Mouse (Mus musculus) embryo, embryonic 11.5 days (tissue): ENCODE results near the gene Adgrv1.

Experiments
- DNase-seq: peaks from one replicate; pipeline ENCODE4 v3.0.0-alpha.2; 2012; ENCODE audit warnings: low read depth, low spot score

Adgrv1 gene

DNA sequence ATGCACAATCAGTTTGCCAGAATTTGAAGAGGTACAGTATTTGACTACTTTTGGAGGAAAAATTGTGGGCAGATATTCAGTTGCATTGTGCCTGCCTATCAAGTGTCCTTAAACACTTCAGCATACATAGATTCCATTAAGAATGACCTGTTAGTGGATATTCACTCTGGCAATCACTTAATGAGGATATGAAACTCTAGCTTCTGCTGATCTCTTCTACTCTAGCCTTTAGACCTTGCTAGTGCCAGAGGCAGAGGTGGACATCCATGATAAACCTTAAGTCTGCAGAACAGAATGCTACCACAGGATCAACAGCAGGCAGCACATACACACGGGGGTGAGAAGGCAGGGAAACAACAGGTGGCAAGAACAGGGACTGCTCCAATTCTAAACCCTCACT, 488.5 kb downstream of the Adgrv1 start:
- DNase-seq: no peak

GRCm38 (mm10) chr13:81142268-81142884, 490.6 kb downstream of the Adgrv1 start:
- DNase-seq: no peak

- DNase-seq: no peak
These were observed 496.1 kb downstream of the Adgrv1 start for GRCm38 (mm10) chr13:81136652-81137422.

DNA sequence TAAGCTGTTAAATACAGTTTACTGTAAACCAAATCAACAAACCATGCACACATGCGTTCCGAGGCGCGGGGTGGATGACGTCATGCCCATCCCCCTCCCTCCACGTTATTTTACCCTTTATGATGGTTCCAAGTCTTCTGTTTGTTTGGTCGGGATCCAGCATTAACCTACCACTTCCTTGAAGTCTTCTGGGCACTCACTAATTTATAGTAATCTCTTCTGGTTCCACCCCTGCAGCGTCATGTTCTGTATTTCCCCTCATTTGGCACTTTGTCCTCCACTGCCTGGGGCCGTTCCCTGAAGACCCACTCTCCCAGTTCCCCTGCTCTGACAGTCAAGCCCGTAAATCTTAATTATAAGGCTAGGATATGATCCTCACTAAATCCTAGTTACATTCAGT, 497.0 kb downstream of the Adgrv1 start:
- DNase-seq: no peak

- no peak for DNase-seq
These were observed 498.5 kb downstream of the Adgrv1 start for GRCm38 (mm10) chr13:81134412-81134811.

- DNase-seq: no peak
These were observed 499.6 kb downstream of the Adgrv1 start for GRCm38 (mm10) chr13:81133336-81133735.

- DNase-seq: no peak
These were observed 500.3 kb downstream of the Adgrv1 start for GRCm38 (mm10) chr13:81132691-81133090.

DNA sequence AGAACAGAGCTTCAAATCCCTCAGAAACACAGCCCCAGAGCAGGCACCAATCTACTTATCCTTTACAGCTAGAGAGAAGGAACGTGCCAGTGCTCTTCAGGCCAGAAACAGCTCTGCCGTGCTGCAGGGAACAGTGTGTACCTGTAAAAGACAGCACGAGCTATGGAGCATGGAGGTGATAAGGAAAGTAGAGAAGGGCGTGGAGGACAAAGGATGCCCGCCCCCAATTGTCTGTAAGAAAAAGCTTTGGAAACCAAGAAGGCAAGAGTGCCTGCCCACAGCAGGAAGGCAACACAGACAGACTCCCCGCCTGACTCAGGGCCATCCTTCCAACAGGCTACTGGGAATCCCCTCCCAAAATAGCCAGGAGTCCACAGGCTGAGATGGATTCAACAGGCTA, 501.1 kb downstream of the Adgrv1 start:
- no peak for DNase-seq

DNA sequence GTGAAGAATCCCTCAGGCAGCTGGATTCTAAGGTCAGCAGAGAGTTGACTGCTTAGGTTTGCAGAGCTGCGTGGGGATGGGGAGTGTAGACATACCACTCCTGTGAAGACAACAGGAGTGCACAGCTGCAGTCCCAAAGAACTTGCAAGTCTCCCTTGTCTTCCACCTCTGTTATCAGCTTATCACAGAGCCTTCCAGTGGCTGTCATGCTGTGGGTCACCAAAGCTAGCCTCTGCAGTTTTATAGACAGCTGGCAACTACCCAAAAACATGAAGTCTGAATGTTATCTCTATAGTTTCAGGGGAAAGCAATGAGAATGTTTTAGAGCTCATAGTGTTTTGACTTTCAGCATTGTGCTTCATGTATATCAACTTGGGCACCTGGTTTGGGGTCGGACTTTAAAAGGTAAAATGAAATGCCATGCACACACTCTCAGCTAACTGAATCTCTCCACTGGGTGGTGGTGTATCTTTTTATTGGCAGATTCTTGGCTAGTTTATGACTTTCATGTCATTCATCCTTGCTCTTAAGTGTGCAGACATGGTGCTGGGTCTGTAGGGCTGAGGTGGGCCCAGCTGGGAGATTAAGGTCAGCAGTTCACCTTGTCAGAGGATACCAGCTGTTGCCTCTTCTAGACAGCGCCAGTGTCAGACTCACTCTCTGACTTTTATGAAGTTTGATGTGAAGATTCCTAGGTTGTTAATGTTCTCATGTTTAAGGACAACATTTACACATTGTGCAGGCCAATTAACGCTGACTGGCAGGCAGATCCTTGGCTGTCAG, 502.0 kb downstream of the Adgrv1 start:
- no peak for DNase-seq

- DNase-seq: no peak
These were observed 507.1 kb downstream of the Adgrv1 start for GRCm38 (mm10) chr13:81125846-81126245.

GRCm38 (mm10) chr13:81122238-81122637, 510.7 kb downstream of the Adgrv1 start:
- no peak for DNase-seq

DNA sequence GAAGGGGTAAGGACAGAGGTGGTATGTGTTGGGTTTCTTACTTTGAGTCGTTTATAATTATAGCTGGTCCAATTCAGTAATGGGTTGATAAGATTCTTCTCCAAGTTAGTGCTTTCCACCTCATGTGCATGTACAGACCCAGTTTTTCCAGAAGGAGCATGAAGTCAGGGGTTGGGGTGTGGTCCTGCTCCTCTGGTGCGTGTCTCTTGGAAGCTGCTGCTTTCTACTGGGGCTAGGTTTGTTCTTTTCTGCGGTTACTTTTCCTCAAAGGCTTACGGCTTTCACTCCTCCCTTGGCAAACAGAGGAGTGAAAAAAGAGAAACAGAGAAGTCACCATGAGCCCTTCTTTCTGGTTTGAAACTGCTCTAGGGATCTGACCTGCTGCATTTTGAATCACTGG, 522.5 kb downstream of the Adgrv1 start:
- DNase-seq: no peak

GRCm38 (mm10) chr13:81109676-81110075, 523.3 kb downstream of the Adgrv1 start:
- no peak for DNase-seq

- DNase-seq: no peak
These were observed 524.2 kb downstream of the Adgrv1 start for GRCm38 (mm10) chr13:81108526-81109302.

GRCm38 (mm10) chr13:81107436-81107835, 525.5 kb downstream of the Adgrv1 start:
- DNase-seq: no peak

GRCm38 (mm10) chr13:81103794-81104193, 529.2 kb downstream of the Adgrv1 start:
- DNase-seq: peak; percentile 14

GRCm38 (mm10) chr13:81096424-81096823, 536.5 kb downstream of the Adgrv1 start:
- no peak for DNase-seq

GRCm38 (mm10) chr13:81094513-81094912, 538.4 kb downstream of the Adgrv1 start:
- no peak for DNase-seq

- DNase-seq: no peak
These were observed 542.7 kb downstream of the Adgrv1 start for GRCm38 (mm10) chr13:81090051-81090836.

- no peak for DNase-seq
These were observed 545.8 kb downstream of the Adgrv1 start for GRCm38 (mm10) chr13:81086969-81087682.
